Mouse (Mus musculus): ENCODE data around the gene Rnft2. TPM values are rescaled to one million over a fixed set of nuclear protein-coding genes. Genes with fewer than 3 reads are reported as not detected.

Gene Rnft2
- polyA plus RNA-seq, 1 experiment = 2.1 TPM

GRCm38 (mm10) chr5:118205852-118206251 is 39.1 kb downstream of the Rnft2 start:
- Histone ChIP-seq H3K79me2 (ENCODE audit: control insufficient read depth, insufficient read depth) (no peaks in the 10 kb centered on the region), H3K27me3 (ENCODE audit: control insufficient read depth, insufficient read depth, insufficient read length) (peaks cover 31% of the 10 kb centered on the region), H3K4me3 (no peak overlapping the region), H3K4me2 (ENCODE audit: low read depth) (no peak overlapping the region), H3K36me3 (ENCODE audit: control insufficient read depth, insufficient read depth) (no peaks in the 10 kb centered on the region), H3ac (ENCODE audit: control insufficient read depth, insufficient read length) (no peak overlapping the region)
- no peak for TF ChIP-seq POLR2A (IDR thresholded peaks at IDR 0.05; ENCODE audit: insufficient read length, low read depth)
- TF ChIP-seq USF1 (IDR thresholded peaks at IDR 0.05; ENCODE audit: low read depth) = no peak
- no peak for TF ChIP-seq REST (IDR thresholded peaks at IDR 0.05; ENCODE audit: insufficient read depth, insufficient read length)
- no peak for TF ChIP-seq MYOG (IDR thresholded peaks at IDR 0.05; ENCODE audit: control insufficient read depth in 1 of 3, insufficient read depth in 1 of 3, insufficient read length in 2 of 3, low read depth in 2 of 3)
- no peak for TF ChIP-seq MYOD1 (IDR thresholded peaks at IDR 0.05; ENCODE audit: control insufficient read depth in 1 of 3, insufficient read length in 2 of 3, low read depth in 2 of 3)
- no peak for TF ChIP-seq TCF12 (IDR thresholded peaks at IDR 0.05; ENCODE audit: insufficient read depth, poor library complexity, severe bottlenecking)

GRCm38 (mm10) chr5:118204675-118205440 is 40.1 kb downstream of the Rnft2 start:
- Histone ChIP-seq H3K36me3 (ENCODE audit: control insufficient read depth, insufficient read depth) (no peaks in the 10 kb centered on the region), H3K4me2 (ENCODE audit: low read depth) (no peak overlapping the region), H3K4me3 (no peak overlapping the region), H3ac (ENCODE audit: control insufficient read depth, insufficient read length) (no peak overlapping the region), H3K79me2 (ENCODE audit: control insufficient read depth, insufficient read depth) (no peaks in the 10 kb centered on the region), H3K27me3 (ENCODE audit: control insufficient read depth, insufficient read depth, insufficient read length) (peaks cover 31% of the 10 kb centered on the region)
- TF ChIP-seq REST (IDR thresholded peaks at IDR 0.05; ENCODE audit: insufficient read depth, insufficient read length) (no peak), SRF (IDR thresholded peaks at IDR 0.05; ENCODE audit: control insufficient read depth, insufficient read length, low read depth) (no peak), TCF3 (IDR thresholded peaks at IDR 0.05; ENCODE audit: insufficient read length, low read depth) (no peak), MAX (IDR thresholded peaks at IDR 0.05; ENCODE audit: low read depth) (no peak), MYOG (IDR thresholded peaks at IDR 0.05; ENCODE audit: control insufficient read depth in 1 of 3, insufficient read depth in 1 of 3, insufficient read length in 2 of 3, low read depth in 2 of 3) (no peak), POLR2AphosphoS2 (IDR thresholded peaks at IDR 0.05; ENCODE audit: insufficient read length, low read depth) (no peak)

GRCm38 (mm10) chr5:118199670-118200069 is 45.2 kb downstream of the Rnft2 start:
- no peaks in the 10 kb centered on the region for H3K36me3 ChIP-seq (ENCODE audit: control insufficient read depth, insufficient read depth)
- TF ChIP-seq MAX (IDR thresholded peaks at IDR 0.05; ENCODE audit: low read depth) = no peak
- TF ChIP-seq MYOD1 (IDR thresholded peaks at IDR 0.05; ENCODE audit: control insufficient read depth in 1 of 3, insufficient read length in 2 of 3, low read depth in 2 of 3) = no peak
- TF ChIP-seq E2F4 (IDR thresholded peaks at IDR 0.05; ENCODE audit: insufficient read depth) = no peak
- no peak for TF ChIP-seq TCF12 (IDR thresholded peaks at IDR 0.05; ENCODE audit: insufficient read depth, poor library complexity, severe bottlenecking)
- no peak for TF ChIP-seq SRF (IDR thresholded peaks at IDR 0.05; ENCODE audit: control insufficient read depth, insufficient read length, low read depth)
- TF ChIP-seq POLR2AphosphoS2 (IDR thresholded peaks at IDR 0.05; ENCODE audit: insufficient read length, low read depth) = no peak
- no peak for TF ChIP-seq REST (IDR thresholded peaks at IDR 0.05; ENCODE audit: insufficient read depth, insufficient read length)
- TF ChIP-seq MYOG (IDR thresholded peaks at IDR 0.05; ENCODE audit: control insufficient read depth in 1 of 3, insufficient read depth in 1 of 3, insufficient read length in 2 of 3, low read depth in 2 of 3) = no peak
- no peak for TF ChIP-seq CEBPB (IDR thresholded peaks at IDR 0.05; ENCODE audit: insufficient read depth, poor library complexity, severe bottlenecking)
- TF ChIP-seq POLR2A (IDR thresholded peaks at IDR 0.05; ENCODE audit: insufficient read length, low read depth) = no peak
- TF ChIP-seq TCF3 (IDR thresholded peaks at IDR 0.05; ENCODE audit: insufficient read length, low read depth) = no peak
- no peak for TF ChIP-seq USF1 (IDR thresholded peaks at IDR 0.05; ENCODE audit: low read depth)

GRCm38 (mm10) chr5:118197421-118197820 is 47.5 kb downstream of the Rnft2 start:
- H3ac ChIP-seq (ENCODE audit: control insufficient read depth, insufficient read length) = no peak overlapping the region
- no peaks in the 10 kb centered on the region for H3K36me3 ChIP-seq (ENCODE audit: control insufficient read depth, insufficient read depth)
- peaks cover 50% of the 10 kb centered on the region for H3K27me3 ChIP-seq (ENCODE audit: control insufficient read depth, insufficient read depth, insufficient read length)
- no peak overlapping the region for H3K4me3 ChIP-seq
- no peak for TF ChIP-seq SRF (IDR thresholded peaks at IDR 0.05; ENCODE audit: control insufficient read depth, insufficient read length, low read depth)
- TF ChIP-seq MYOD1 (IDR thresholded peaks at IDR 0.05; ENCODE audit: control insufficient read depth in 1 of 3, insufficient read length in 2 of 3, low read depth in 2 of 3) = no peak
- TF ChIP-seq MAX (IDR thresholded peaks at IDR 0.05; ENCODE audit: low read depth) = no peak
- TF ChIP-seq MYOG (IDR thresholded peaks at IDR 0.05; ENCODE audit: control insufficient read depth in 1 of 3, insufficient read depth in 1 of 3, insufficient read length in 2 of 3, low read depth in 2 of 3) = no peak
- no peak for TF ChIP-seq TCF12 (IDR thresholded peaks at IDR 0.05; ENCODE audit: insufficient read depth, poor library complexity, severe bottlenecking)
- no peak for TF ChIP-seq POLR2AphosphoS2 (IDR thresholded peaks at IDR 0.05; ENCODE audit: insufficient read length, low read depth)
- no peak for TF ChIP-seq REST (IDR thresholded peaks at IDR 0.05; ENCODE audit: insufficient read depth, insufficient read length)
- no peak for TF ChIP-seq POLR2A (IDR thresholded peaks at IDR 0.05; ENCODE audit: insufficient read length, low read depth)
- no peak for TF ChIP-seq TCF3 (IDR thresholded peaks at IDR 0.05; ENCODE audit: insufficient read length, low read depth)
- TF ChIP-seq E2F4 (IDR thresholded peaks at IDR 0.05; ENCODE audit: insufficient read depth) = no peak
- TF ChIP-seq CEBPB (IDR thresholded peaks at IDR 0.05; ENCODE audit: insufficient read depth, poor library complexity, severe bottlenecking) = no peak
- TF ChIP-seq USF1 (IDR thresholded peaks at IDR 0.05; ENCODE audit: low read depth) = no peak
- H3K4me2 ChIP-seq (ENCODE audit: low read depth) = no peak overlapping the region
- no peaks in the 10 kb centered on the region for H3K79me2 ChIP-seq (ENCODE audit: control insufficient read depth, insufficient read depth)

More at GRCm38 (mm10) chr5:118199670-118200069, 45.2 kb downstream of the Rnft2 start:
- Histone ChIP-seq H3K4me2 (ENCODE audit: low read depth) (no peak overlapping the region), H3ac (ENCODE audit: control insufficient read depth, insufficient read length) (no peak overlapping the region), H3K27me3 (ENCODE audit: control insufficient read depth, insufficient read depth, insufficient read length) (peaks cover 34% of the 10 kb centered on the region), H3K4me3 (no peak overlapping the region), H3K79me2 (ENCODE audit: control insufficient read depth, insufficient read depth) (no peaks in the 10 kb centered on the region)
